Mouse (Mus musculus) heart, embryonic 13.5 days (tissue): ENCODE data around the gene Ifnk. TPM values are rescaled to one million over a fixed set of nuclear protein-coding genes. Genes with fewer than 3 reads are reported as not detected.

ENCODE experiments used
- ATAC-seq: fragments of 200-750 bp; cut with Nextera tagmentation; 2 replicates; pipeline ENCODE4 v1.8.0; 2017; ENCODE audit warnings: moderate TSS enrichment; ENCODE audit not compliant: insufficient number of reproducible peaks, low FRiP score, low TSS enrichment; ENCODE audit errors: extremely low read depth
- H3K27ac ChIP-seq: fragments of 300-500 bp; sonication (generic); replicated peaks from 2 replicates; pipeline ENCODE4 v1.5.1; 2015; ENCODE audit warnings: moderate library complexity, mild to moderate bottlenecking, inconsistent platforms
- H3K27me3 ChIP-seq: fragments of 300-500 bp; sonication (generic); replicated peaks from 2 replicates; pipeline ENCODE4 v1.6.1; 2015; ENCODE audit warnings: mild to moderate bottlenecking, inconsistent platforms
- H3K36me3 ChIP-seq: fragments of 300-500 bp; sonication (generic); 2 replicates; pipeline ENCODE4 v1.6.1; 2015; ENCODE audit warnings: mild to moderate bottlenecking, inconsistent platforms
- H3K4me1 ChIP-seq: fragments of 300-500 bp; sonication (generic); 2 replicates; pipeline ENCODE4 v1.6.1; 2015; ENCODE audit warnings: inconsistent platforms
- H3K4me2 ChIP-seq: fragments of 300-500 bp; sonication (generic); 2 replicates; pipeline ENCODE4 v1.6.1; 2015; ENCODE audit warnings: inconsistent platforms, mild to moderate bottlenecking, moderate library complexity
- H3K4me3 ChIP-seq: fragments of 300-500 bp; sonication (generic); 2 replicates; pipeline ENCODE4 v1.5.1; 2015; ENCODE audit warnings: moderate library complexity, mild to moderate bottlenecking, inconsistent platforms
- H3K9ac ChIP-seq: fragments of 300-500 bp; sonication (generic); 2 replicates; pipeline ENCODE4 v1.6.1; 2015; ENCODE audit warnings: inconsistent platforms, mild to moderate bottlenecking, moderate library complexity
- H3K9me3 ChIP-seq: fragments of 300-500 bp; sonication (generic); 2 replicates; pipeline ENCODE4 v1.6.1; 2016; ENCODE audit warnings: inconsistent platforms
- WGBS: fragments of 180-500 bp; shearing (Covaris S2); methylation state at CpG from one replicate; pipeline ENCODE4 v1.1.7; 2015; ENCODE audit warnings: mixed read lengths; 5-methylcytosine and 5-hydroxymethylcytosine counted together
- polyA plus RNA-seq: library from polyadenylated mRNA; unstranded; fragments of >200 nt; fragmentation: Nextera tagmentation; extraction: Ambion mirVana; gene quantifications from 2 replicates; pipeline ENCODE4 v1.2.1, GENCODE M21; 2015

The Ifnk gene
- polyA plus RNA-seq, result not detected in 2 replicates

- ATAC-seq, result no peak
- no peaks in the 10 kb centered on the region for H3K9me3 ChIP-seq
- H3K27ac ChIP-seq, result no peak within 1 kb of the TSS
- H3K36me3 ChIP-seq, result no peaks in the 10 kb centered on the region
- 67% methylated on average over 4 of the region's 4 CpGs for whole genome bisulfite sequencing
- peaks cover 9% of the 10 kb centered on the region for H3K4me1 ChIP-seq
- no peak within 1 kb of the TSS for H3K4me2 ChIP-seq
- H3K27me3 ChIP-seq, result peaks cover 10% of the 10 kb centered on the region; the same call in 1 of the 2 replicates
- H3K9ac ChIP-seq, result no peak within 1 kb of the TSS
- no peak within 1 kb of the TSS for H3K4me3 ChIP-seq
These were observed at the start of gene Ifnk for GRCm38 (mm10) chr4:35151756-35152155. TSS of gene Ifnk (plus strand) at chr4:35152056.

- Histone ChIP-seq H3K27me3 (no peaks in the 10 kb centered on the region), H3K27ac (no peak overlapping the region), H3K4me1 (peaks cover 4% of the 10 kb centered on the region), H3K4me2 (no peak overlapping the region), H3K4me3 (no peak overlapping the region), H3K9ac (no peak overlapping the region), H3K36me3 (no peaks in the 10 kb centered on the region), H3K9me3 (no peaks in the 10 kb centered on the region)
- 71% methylated on average over 14 of the region's 14 CpGs for WGBS
- ATAC-seq, result no peak
These were observed 46.6 kb upstream of the Ifnk start for GRCm38 (mm10) chr4:35105115-35105773.

DNA sequence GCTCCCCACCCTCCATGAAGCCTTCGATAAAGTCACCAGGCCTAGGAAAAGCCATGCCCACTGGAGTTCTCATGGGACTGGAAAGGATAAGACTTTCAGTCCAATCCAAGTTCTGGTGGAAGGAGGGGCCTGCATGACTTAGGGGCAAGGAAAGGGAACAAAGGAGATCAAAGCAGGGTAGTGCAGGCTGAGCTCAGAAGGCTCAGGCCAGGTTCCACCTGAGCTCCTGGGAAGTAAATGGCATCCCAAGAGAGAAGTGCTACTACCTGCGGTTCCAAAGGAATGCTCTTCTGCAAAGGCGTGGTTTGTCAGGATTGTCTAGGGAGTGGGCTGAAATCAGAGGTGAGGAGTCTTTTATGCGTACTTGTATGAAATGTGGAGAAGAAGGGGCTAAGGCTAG is 39.4 kb upstream of the Ifnk start:
- no peaks in the 10 kb centered on the region for H3K9me3 ChIP-seq
- no peak overlapping the region for H3K4me2 ChIP-seq
- no peak for ATAC-seq
- no peaks in the 10 kb centered on the region for H3K36me3 ChIP-seq
- H3K4me3 ChIP-seq, result no peak overlapping the region
- no peak overlapping the region for H3K27ac ChIP-seq
- WGBS, result 82% methylated on average over 4 of the region's 4 CpGs
- peaks cover 17% of the 10 kb centered on the region for H3K4me1 ChIP-seq
- H3K9ac ChIP-seq, result no peak overlapping the region
- H3K27me3 ChIP-seq, result no peaks in the 10 kb centered on the region

DNA sequence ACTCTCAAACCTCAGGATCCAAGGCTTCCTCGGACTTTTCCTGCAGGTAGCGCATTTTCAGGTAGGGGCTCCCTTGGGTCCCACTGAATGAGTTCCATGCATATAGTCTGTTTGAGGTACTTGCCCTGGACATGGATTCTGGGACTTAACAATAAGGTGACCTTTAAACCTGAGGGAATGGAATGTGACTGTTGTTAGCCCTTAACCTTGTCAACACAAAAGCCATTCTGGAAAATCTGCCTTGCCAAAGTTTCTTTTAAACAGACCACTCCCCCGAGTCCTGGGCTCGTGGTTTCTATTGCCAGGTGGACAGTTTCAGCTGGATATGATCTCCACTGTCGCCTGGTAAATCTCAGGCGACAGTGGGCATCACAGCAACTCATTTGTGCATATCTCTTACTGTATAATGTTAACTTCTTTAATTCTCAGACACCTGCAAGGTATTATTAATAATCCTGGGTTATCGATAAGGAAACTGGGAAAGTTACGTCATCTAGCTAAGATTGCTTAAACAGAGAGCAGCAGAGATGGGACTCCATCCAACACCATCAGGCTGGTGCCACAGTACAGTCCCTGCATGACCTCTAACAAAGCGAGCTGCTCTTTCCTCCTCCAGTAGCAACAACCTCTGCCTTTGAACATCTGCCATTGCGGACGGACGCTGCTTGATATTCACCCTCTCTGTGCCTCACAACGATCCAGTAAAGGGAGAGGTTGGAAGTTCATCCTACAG is 38.2 kb upstream of the Ifnk start:
- Histone ChIP-seq H3K9me3 (no peaks in the 10 kb centered on the region), H3K27me3 (no peaks in the 10 kb centered on the region), H3K27ac (no peak overlapping the region), H3K4me2 (no peak overlapping the region), H3K9ac (0 out of 2 replicates have a peak overlapping the region, but pooled peaks have one; percentile 14), H3K4me1 (peaks cover 17% of the 10 kb centered on the region), H3K36me3 (no peaks in the 10 kb centered on the region), H3K4me3 (no peak overlapping the region)
- ATAC-seq, result no peak
- WGBS, result 53% methylated on average over 13 of the region's 13 CpGs

- Histone ChIP-seq H3K9me3 (no peaks in the 10 kb centered on the region), H3K27me3 (no peaks in the 10 kb centered on the region), H3K4me2 (no peak overlapping the region), H3K4me1 (peaks cover 17% of the 10 kb centered on the region), H3K36me3 (no peaks in the 10 kb centered on the region), H3K27ac (no peak overlapping the region), H3K4me3 (no peak overlapping the region), H3K9ac (no peak overlapping the region)
- ATAC-seq, result no peak
- WGBS, result 68% methylated on average over 2 of the region's 2 CpGs
These were observed 36.9 kb upstream of the Ifnk start for GRCm38 (mm10) chr4:35114950-35115349.

DNA sequence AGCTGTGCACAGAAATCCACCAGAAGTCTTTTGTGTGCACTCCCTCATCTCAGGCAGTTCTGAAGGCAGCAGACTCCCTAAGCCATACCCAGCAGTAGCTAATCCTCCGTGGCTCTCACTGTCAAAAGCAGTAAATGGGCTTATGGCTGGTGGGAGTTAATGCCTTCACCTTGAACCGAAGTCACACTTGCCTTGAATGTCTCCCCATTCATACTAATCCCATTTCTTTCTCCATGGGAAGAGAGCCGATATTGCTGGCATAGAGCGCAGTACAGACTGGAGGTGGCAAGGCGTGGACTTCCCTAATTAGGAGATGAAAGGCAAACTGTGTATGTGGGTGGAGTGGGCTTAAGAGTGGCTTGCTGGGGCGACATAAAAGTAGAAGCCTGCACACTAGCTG is 35.9 kb upstream of the Ifnk start:
- Histone ChIP-seq H3K27me3 (no peaks in the 10 kb centered on the region), H3K27ac (no peak overlapping the region), H3K9ac (no peak overlapping the region), H3K9me3 (no peaks in the 10 kb centered on the region), H3K4me1 (peaks cover 17% of the 10 kb centered on the region), H3K4me3 (no peak overlapping the region), H3K36me3 (no peaks in the 10 kb centered on the region), H3K4me2 (no peak overlapping the region)
- ATAC-seq, result no peak
- 63% methylated on average over 6 of the region's 6 CpGs for WGBS

DNA sequence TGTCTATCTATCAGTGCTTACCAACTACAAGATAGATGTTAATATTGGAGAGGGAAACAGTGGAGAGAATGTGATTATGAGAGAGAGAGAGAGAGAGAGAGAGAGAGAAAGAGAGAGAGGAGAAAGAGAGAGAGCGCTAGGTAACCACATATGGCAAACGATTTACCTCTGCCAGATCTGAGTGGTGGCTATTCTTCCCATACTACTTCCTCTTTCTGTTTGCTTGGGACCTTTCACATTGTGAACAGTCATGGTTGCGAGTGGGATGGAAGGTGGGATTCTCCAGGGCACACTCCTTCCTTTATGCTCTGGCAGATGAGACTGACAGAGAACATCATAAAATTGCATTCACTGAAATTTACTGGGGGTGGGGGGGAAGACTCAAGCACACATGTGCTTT is 34.7 kb upstream of the Ifnk start:
- no peak overlapping the region for H3K9ac ChIP-seq
- H3K9me3 ChIP-seq, result no peaks in the 10 kb centered on the region
- peaks cover 17% of the 10 kb centered on the region for H3K4me1 ChIP-seq
- WGBS, result 77% methylated on average over 3 of the region's 3 CpGs
- H3K36me3 ChIP-seq, result no peaks in the 10 kb centered on the region
- H3K4me3 ChIP-seq, result no peak overlapping the region
- H3K27ac ChIP-seq, result no peak overlapping the region
- ATAC-seq, result no peak
- no peak overlapping the region for H3K4me2 ChIP-seq
- 0 out of 2 replicates have a peak, but pooled peaks cover under 1% of the 10 kb centered on the region for H3K27me3 ChIP-seq

- Histone ChIP-seq H3K36me3 (no peaks in the 10 kb centered on the region), H3K9ac (no peak overlapping the region)
These were observed 33.0 kb upstream of the Ifnk start for GRCm38 (mm10) chr4:35118851-35119250.

DNA sequence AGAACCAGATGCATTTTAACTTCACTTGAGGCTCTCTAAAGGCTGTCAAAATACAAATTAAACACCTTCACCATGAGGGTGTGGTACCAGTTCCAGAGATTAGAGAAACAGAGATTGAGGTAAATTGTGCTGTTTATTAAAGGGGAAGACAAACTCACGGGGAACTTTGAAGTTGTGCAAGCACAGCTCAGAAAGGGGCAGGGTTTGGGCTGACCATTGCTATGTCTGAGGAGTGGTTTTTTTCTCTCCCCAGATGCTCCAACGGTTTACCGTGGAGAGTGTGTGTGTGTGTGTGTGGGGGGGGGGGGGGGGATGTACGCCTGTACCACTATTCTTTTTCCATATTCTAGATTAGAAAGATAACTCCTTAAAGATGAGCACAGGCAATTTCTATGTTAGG is 31.7 kb upstream of the Ifnk start:
- Histone ChIP-seq H3K27me3 (peaks cover 5% of the 10 kb centered on the region; the same call in 1 of the 2 replicates), H3K4me3 (no peak overlapping the region), H3K36me3 (no peaks in the 10 kb centered on the region), H3K4me1 (0 out of 2 replicates have a peak, but pooled peaks cover 2% of the 10 kb centered on the region), H3K9ac (no peak overlapping the region), H3K9me3 (no peaks in the 10 kb centered on the region), H3K4me2 (no peak overlapping the region), H3K27ac (no peak overlapping the region)
- WGBS, result 57% methylated on average over 4 of the region's 4 CpGs
- no peak for ATAC-seq

More at GRCm38 (mm10) chr4:35118851-35119250, 33.0 kb upstream of the Ifnk start:
- Histone ChIP-seq H3K4me2 (no peak overlapping the region), H3K27me3 (peaks cover 5% of the 10 kb centered on the region; the same call in 1 of the 2 replicates), H3K9me3 (no peaks in the 10 kb centered on the region), H3K4me3 (no peak overlapping the region), H3K27ac (no peak overlapping the region), H3K4me1 (peaks cover 5% of the 10 kb centered on the region)
- no peak for ATAC-seq
- WGBS, result 71% methylated on average over 2 of the region's 2 CpGs

DNA sequence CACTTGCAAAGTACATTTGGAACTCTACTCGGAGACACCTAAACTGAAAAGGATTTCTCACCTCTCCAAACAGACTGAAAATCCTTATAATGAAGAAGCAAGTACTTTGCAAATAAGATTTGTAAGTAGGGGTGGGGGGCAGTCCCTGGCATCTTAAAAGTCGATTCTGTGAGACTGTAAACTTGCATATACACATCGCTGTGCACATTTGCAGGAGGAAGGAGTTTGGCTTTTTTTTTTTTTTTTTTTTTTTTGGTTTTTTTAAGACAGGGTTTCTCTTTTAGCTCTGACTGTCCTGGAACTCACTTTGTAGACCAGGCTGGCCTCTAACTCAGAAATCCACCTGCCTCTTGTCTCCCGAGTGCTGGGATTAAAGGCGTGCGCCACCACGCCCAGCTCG is 31.3 kb upstream of the Ifnk start:
- Histone ChIP-seq H3K9ac (no peak overlapping the region), H3K36me3 (no peaks in the 10 kb centered on the region), H3K4me3 (no peak overlapping the region), H3K4me2 (no peak overlapping the region), H3K27ac (no peak overlapping the region), H3K4me1 (peaks cover 6% of the 10 kb centered on the region; the same call in 1 of the 2 replicates), H3K27me3 (peaks cover 5% of the 10 kb centered on the region; the same call in 1 of the 2 replicates), H3K9me3 (no peaks in the 10 kb centered on the region)
- WGBS, result 82% methylated on average over 8 of the region's 8 CpGs
- ATAC-seq, result no peak

GRCm38 (mm10) chr4:35121060-35121459 is 30.8 kb upstream of the Ifnk start:
- Histone ChIP-seq H3K4me2 (no peak overlapping the region), H3K4me3 (no peak overlapping the region), H3K36me3 (no peaks in the 10 kb centered on the region), H3K9ac (no peak overlapping the region), H3K27ac (no peak overlapping the region), H3K27me3 (peaks cover 5% of the 10 kb centered on the region; the same call in 1 of the 2 replicates), H3K4me1 (peaks cover 8% of the 10 kb centered on the region; the same call in 1 of the 2 replicates), H3K9me3 (no peaks in the 10 kb centered on the region)
- 57% methylated on average over 12 of the region's 12 CpGs for WGBS
- ATAC-seq, result no peak
